Mouse (Mus musculus): Measurements from ENCODE around the gene Limk2.
A peak's percentile ranks its signal among the peaks of the same experiment; 100 is the strongest.

Gene Limk2

GRCm38 (mm10) chr11:3334711-3335316 is 74.2 kb downstream of the Limk2 start:
- peak; percentile 46 for DNase-seq (ENCODE audit: low read depth, low spot score)

GRCm38 (mm10) chr11:3334141-3334710 is 74.8 kb downstream of the Limk2 start:
- no peak for DNase-seq (ENCODE audit: low read depth, low spot score)

GRCm38 (mm10) chr11:3333111-3333695 is 75.8 kb downstream of the Limk2 start:
- no peak for DNase-seq (ENCODE audit: low read depth, low spot score)

GRCm38 (mm10) chr11:3331756-3332642 is 77.0 kb downstream of the Limk2 start:
- peak; percentile 92 for DNase-seq (ENCODE audit: low read depth, low spot score)

- DNase-seq (ENCODE audit: low read depth, low spot score), result no peak
Measured at GRCm38 (mm10) chr11:3330991-3331750, 77.8 kb downstream of the Limk2 start.

- DNase-seq (ENCODE audit: low read depth, low spot score), result peak; percentile 59
Measured at GRCm38 (mm10) chr11:3330566-3330965, 78.4 kb downstream of the Limk2 start.

GRCm38 (mm10) chr11:3329891-3330451 is 79.0 kb downstream of the Limk2 start, which contains the start of gene Pik3ip1:
TSS of gene Pik3ip1 (plus strand) at chr11:3330401.
- DNase-seq (ENCODE audit: low read depth, low spot score), result no peak

- DNase-seq (ENCODE audit: low read depth, low spot score), result no peak
Measured at GRCm38 (mm10) chr11:3328806-3329775, 79.9 kb downstream of the Limk2 start.

- DNase-seq (ENCODE audit: low read depth, low spot score), result no peak
Measured at GRCm38 (mm10) chr11:3328271-3328670, 80.7 kb downstream of the Limk2 start.

- DNase-seq (ENCODE audit: low read depth, low spot score), result no peak
Measured at GRCm38 (mm10) chr11:3318286-3318685, 90.7 kb downstream of the Limk2 start.

- no peak for DNase-seq (ENCODE audit: low read depth, low spot score)
Measured at GRCm38 (mm10) chr11:3314148-3314547, 94.8 kb downstream of the Limk2 start.

GRCm38 (mm10) chr11:3313294-3313693 is 95.7 kb downstream of the Limk2 start:
- DNase-seq (ENCODE audit: low read depth, low spot score), result no peak

GRCm38 (mm10) chr11:3311586-3312347 is 97.2 kb downstream of the Limk2 start:
- DNase-seq (ENCODE audit: low read depth, low spot score), result no peak

- DNase-seq (ENCODE audit: low read depth, low spot score), result no peak
Measured at GRCm38 (mm10) chr11:3310789-3311585, 98.0 kb downstream of the Limk2 start.

GRCm38 (mm10) chr11:3309884-3310283 is 99.1 kb downstream of the Limk2 start:
- DNase-seq (ENCODE audit: low read depth, low spot score), result no peak

- no peak for DNase-seq (ENCODE audit: low read depth, low spot score)
Measured at GRCm38 (mm10) chr11:3307875-3308274, 101.1 kb downstream of the Limk2 start.

- no peak for DNase-seq (ENCODE audit: low read depth, low spot score)
Measured at GRCm38 (mm10) chr11:3305821-3306220, 103.2 kb downstream of the Limk2 start.

- no peak for DNase-seq (ENCODE audit: low read depth, low spot score)
Measured at GRCm38 (mm10) chr11:3302792-3303191, 106.2 kb downstream of the Limk2 start.
